Mouse (Mus musculus): Measurements from ENCODE around the gene Hdgf.

GRCm38 (mm10) chr3:87857666-87858065 lies 48.5 kb upstream of the Hdgf start:
- TF ChIP-seq CTCF (IDR thresholded peaks at IDR 0.05; ENCODE audit: low read depth) (no peak), EP300 (IDR thresholded peaks at IDR 0.05; ENCODE audit: low read depth) (no peak)

Data from liver, postnatal 0 days (tissue).